Mouse (Mus musculus) intestine, postnatal 0 days (tissue): ENCODE results near the gene Nup93. TPM values are rescaled to one million over a fixed set of nuclear protein-coding genes. Genes with fewer than 3 reads are reported as not detected.

Experiments
- ATAC-seq: fragments of 200-750 bp; cut with Nextera tagmentation; 2 replicates; pipeline ENCODE4 v1.8.0; 2017; ENCODE audit warnings: mild to moderate bottlenecking, moderate TSS enrichment, moderate library complexity
- H3K27ac ChIP-seq: fragments of 300-500 bp; sonication (generic); 2 replicates; pipeline ENCODE4 v1.5.1; 2014; ENCODE audit warnings: mild to moderate bottlenecking, low read depth, low read length, moderate library complexity
- H3K27me3 ChIP-seq: fragments of 300-500 bp; sonication (generic); replicated peaks from 2 replicates; pipeline ENCODE4 v1.6.1; 2014; ENCODE audit warnings: low read length, mixed read lengths; ENCODE audit not compliant: control insufficient read depth, insufficient read depth
- H3K36me3 ChIP-seq: fragments of 300-500 bp; sonication (generic); 2 replicates; pipeline ENCODE4 v1.6.1; 2014; ENCODE audit warnings: mild to moderate bottlenecking, moderate library complexity; ENCODE audit not compliant: control insufficient read depth, insufficient read depth
- H3K4me1 ChIP-seq: fragments of 300-500 bp; sonication (generic); replicated peaks from 2 replicates; pipeline ENCODE4 v1.6.1; 2014; ENCODE audit warnings: antibody characterized with exemption, low read length, mixed read lengths; ENCODE audit not compliant: control insufficient read depth, insufficient read depth
- H3K4me2 ChIP-seq: fragments of 300-500 bp; sonication (generic); replicated peaks from 2 replicates; pipeline ENCODE4 v1.6.1; 2014; ENCODE audit warnings: low read depth, mild to moderate bottlenecking, moderate library complexity
- H3K4me3 ChIP-seq: fragments of 300-500 bp; sonication (generic); 2 replicates; pipeline ENCODE4 v1.5.1; 2014; ENCODE audit warnings: low read depth, low read length
- H3K9ac ChIP-seq: fragments of 300-500 bp; sonication (generic); 2 replicates; pipeline ENCODE4 v1.6.1; 2014; ENCODE audit warnings: mild to moderate bottlenecking, low read depth, low read length
- H3K9me3 ChIP-seq: fragments of 300-500 bp; sonication (generic); 2 replicates; pipeline ENCODE4 v1.6.1; 2016; ENCODE audit warnings: mixed run types; ENCODE audit not compliant: control insufficient read depth
- CTCF ChIP-seq: sonication (generic); IDR thresholded peaks from 2 replicates; pipeline ENCODE4 v1.5.1; 2016; ENCODE audit warnings: low read depth, mild to moderate bottlenecking, control low read depth, antibody characterized with exemption, moderate library complexity
- WGBS: fragments of 180-500 bp; shearing (Covaris S2); extraction: QIAGEN DNeasy Blood & Tissue Kit; methylation state at CpG from one replicate; pipeline ENCODE4 v1.1.7; 2014; 5-methylcytosine and 5-hydroxymethylcytosine counted together
- polyA plus RNA-seq: library from polyadenylated mRNA; unstranded; fragments of >200 nt; fragmentation: Nextera tagmentation; extraction: Ambion mirVana; gene quantifications from 2 replicates; pipeline ENCODE4 v1.2.1, GENCODE M21; 2015

Nup93 gene
- polyA plus RNA-seq, 1 experiment from 2014 or later, result 21.9 TPM

GRCm38 (mm10) chr8:94333345-94333744 is 119.0 kb downstream of the Nup93 start:
- Histone ChIP-seq H3K9me3 (no peaks in the 10 kb centered on the region), H3K27ac (no peak overlapping the region), H3K36me3 (no peaks in the 10 kb centered on the region), H3K4me2 (no peak overlapping the region), H3K4me3 (no peak overlapping the region), H3K27me3 (no peaks in the 10 kb centered on the region), H3K9ac (no peak overlapping the region), H3K4me1 (no peaks in the 10 kb centered on the region)
- 37% methylated on average over 5 of the region's 5 CpGs for WGBS
- ATAC-seq, result peak; percentile 8; the same call in 1 of the 2 replicates
- TF ChIP-seq CTCF, result peak; percentile 74

DNA sequence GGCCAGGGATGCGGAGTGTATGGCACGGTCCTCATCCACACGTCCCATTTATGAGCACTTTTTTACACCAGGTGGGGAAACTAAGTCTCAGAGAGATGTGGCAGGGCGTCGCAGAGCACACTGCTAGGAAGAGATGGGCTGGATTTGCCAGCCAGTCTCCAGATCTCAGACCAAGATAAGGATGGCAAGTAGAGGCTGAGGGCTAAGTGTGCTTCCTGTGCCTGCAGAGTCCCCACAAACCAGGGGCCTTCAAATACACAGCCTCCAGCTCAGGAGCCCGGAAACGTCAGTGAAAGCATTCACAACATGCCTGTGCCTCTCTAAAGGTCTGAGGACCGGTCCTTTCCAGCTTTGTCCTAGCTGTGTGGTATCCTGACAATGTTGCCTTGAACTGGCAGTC is 123.2 kb downstream of the Nup93 start:
- H3K27me3 ChIP-seq, result no peaks in the 10 kb centered on the region
- no peak overlapping the region for H3K27ac ChIP-seq
- no peaks in the 10 kb centered on the region for H3K4me1 ChIP-seq
- ATAC-seq, result no peak
- TF ChIP-seq CTCF, result no peak
- H3K36me3 ChIP-seq, result no peaks in the 10 kb centered on the region
- H3K4me3 ChIP-seq, result no peak overlapping the region
- 84% methylated on average over 8 of the region's 8 CpGs for WGBS
- no peak overlapping the region for H3K4me2 ChIP-seq
- H3K9ac ChIP-seq, result no peak overlapping the region
- no peaks in the 10 kb centered on the region for H3K9me3 ChIP-seq

DNA sequence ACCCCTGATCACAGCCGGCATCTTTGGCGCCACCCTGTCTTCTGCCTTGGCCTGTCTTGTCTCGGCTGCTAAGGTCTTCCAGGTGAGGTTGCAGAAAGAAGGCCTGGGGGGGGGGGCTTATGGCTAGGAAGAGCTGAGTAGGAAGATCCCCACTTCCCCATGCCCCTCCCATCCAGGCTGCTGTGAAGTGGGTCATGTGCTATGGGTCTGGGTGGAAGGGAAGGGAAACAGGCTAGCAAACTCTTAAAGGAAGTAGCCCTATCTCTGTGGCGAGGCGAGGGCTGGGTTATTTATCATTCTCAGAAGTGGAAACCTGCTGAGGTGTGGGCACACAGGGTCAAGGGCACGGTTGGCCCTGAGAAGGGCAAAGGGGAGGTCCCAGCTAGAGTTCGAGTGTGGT is 126.4 kb downstream of the Nup93 start:
- Histone ChIP-seq H3K27me3 (no peaks in the 10 kb centered on the region), H3K4me2 (no peak overlapping the region), H3K36me3 (no peaks in the 10 kb centered on the region), H3K4me1 (no peaks in the 10 kb centered on the region), H3K9me3 (no peaks in the 10 kb centered on the region), H3K4me3 (no peak overlapping the region), H3K27ac (no peak overlapping the region), H3K9ac (no peak overlapping the region)
- ATAC-seq, result peak; percentile 18
- no peak for TF ChIP-seq CTCF
- 65% methylated on average over 7 of the region's 7 CpGs for WGBS

- H3K4me3 ChIP-seq, result no peak overlapping the region
- no peak overlapping the region for H3K27ac ChIP-seq
- H3K4me1 ChIP-seq, result no peaks in the 10 kb centered on the region
- no peak for TF ChIP-seq CTCF
- H3K4me2 ChIP-seq, result no peak overlapping the region
- no peaks in the 10 kb centered on the region for H3K36me3 ChIP-seq
- no peaks in the 10 kb centered on the region for H3K27me3 ChIP-seq
- WGBS, result 89% methylated on average over 10 of the region's 10 CpGs
- ATAC-seq, result no peak
- H3K9me3 ChIP-seq, result no peaks in the 10 kb centered on the region
- no peak overlapping the region for H3K9ac ChIP-seq
Observed at GRCm38 (mm10) chr8:94342691-94343090, 128.3 kb downstream of the Nup93 start.

DNA sequence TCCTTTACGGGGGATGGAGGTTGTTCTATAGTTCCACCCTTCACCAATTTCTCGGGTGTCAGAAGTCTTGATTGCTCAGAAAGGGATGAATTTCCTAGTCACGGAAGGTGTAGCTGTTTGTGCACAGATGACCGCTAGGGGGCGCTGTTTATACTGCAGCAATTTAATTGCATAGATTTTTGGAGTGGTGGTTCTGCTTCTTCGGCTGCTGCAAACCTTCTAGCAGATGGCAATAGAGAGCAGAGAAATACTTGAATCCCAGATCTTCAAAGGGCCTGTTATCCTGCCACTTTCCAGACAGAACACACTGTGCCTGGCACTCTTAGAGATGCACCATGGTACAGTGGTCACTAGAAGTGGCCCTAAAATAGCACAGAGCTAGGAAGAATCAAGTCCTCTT is 128.9 kb downstream of the Nup93 start:
- 9% methylated on average over 6 of the region's 6 CpGs for WGBS
- Histone ChIP-seq H3K36me3 (no peaks in the 10 kb centered on the region), H3K27ac (no peak overlapping the region), H3K9ac (no peak overlapping the region), H3K27me3 (no peaks in the 10 kb centered on the region), H3K4me2 (no peak overlapping the region), H3K4me1 (no peaks in the 10 kb centered on the region), H3K9me3 (no peaks in the 10 kb centered on the region), H3K4me3 (no peak overlapping the region)
- peak; percentile 95 for TF ChIP-seq CTCF
- no peak for ATAC-seq

DNA sequence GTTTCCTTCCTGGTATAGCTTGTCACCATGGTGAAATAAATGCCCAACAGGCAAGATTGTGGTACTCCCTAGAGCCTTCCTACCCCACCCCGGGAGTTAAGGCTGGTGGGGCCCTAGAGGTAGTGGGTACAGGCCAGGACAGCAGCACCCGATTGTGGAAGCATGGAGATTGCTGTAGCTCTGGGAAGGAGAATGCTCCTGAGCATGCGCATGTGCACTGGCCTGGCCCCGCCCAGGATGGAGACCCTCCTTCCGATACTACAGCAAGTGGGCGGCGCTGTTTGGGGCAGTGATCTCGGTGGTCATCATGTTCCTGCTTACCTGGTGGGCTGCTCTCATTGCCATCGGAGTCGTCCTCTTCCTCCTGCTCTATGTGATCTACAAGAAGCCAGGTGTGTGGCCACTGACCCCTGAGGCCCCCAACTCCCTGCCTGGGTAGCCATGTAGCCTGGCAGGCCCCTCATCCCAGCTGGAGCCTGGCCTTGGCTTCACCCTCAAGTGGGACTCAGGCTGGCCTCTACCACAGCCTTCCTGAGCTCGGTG is 129.5 kb downstream of the Nup93 start:
- H3K9ac ChIP-seq, result no peak overlapping the region
- no peak overlapping the region for H3K4me3 ChIP-seq
- no peaks in the 10 kb centered on the region for H3K27me3 ChIP-seq
- WGBS, result 86% methylated on average over 11 of the region's 11 CpGs
- ATAC-seq, result no peak
- H3K4me2 ChIP-seq, result no peak overlapping the region
- no peak for TF ChIP-seq CTCF
- H3K36me3 ChIP-seq, result no peaks in the 10 kb centered on the region
- no peaks in the 10 kb centered on the region for H3K4me1 ChIP-seq
- no peaks in the 10 kb centered on the region for H3K9me3 ChIP-seq
- H3K27ac ChIP-seq, result no peak overlapping the region

- Histone ChIP-seq H3K27ac (no peak overlapping the region), H3K27me3 (no peaks in the 10 kb centered on the region), H3K9me3 (no peaks in the 10 kb centered on the region), H3K4me1 (no peaks in the 10 kb centered on the region), H3K9ac (no peak overlapping the region), H3K4me3 (no peak overlapping the region), H3K4me2 (no peak overlapping the region), H3K36me3 (no peaks in the 10 kb centered on the region)
- peak; percentile 53 for ATAC-seq
- no peak for TF ChIP-seq CTCF
- WGBS, result 78% methylated on average over 4 of the region's 4 CpGs
Observed at GRCm38 (mm10) chr8:94345657-94346056, 131.3 kb downstream of the Nup93 start.
